Mouse (Mus musculus): Measurements from ENCODE around the gene 9530002B09Rik.

9530002B09Rik gene

GRCm38 (mm10) chr4:122688975-122689374, at the start of gene 9530002B09Rik:
TSS of gene 9530002B09Rik (plus strand) at chr4:122689275.
- no peak for DNase-seq

Data from kidney, adult 8-10 months (tissue).